Mouse (Mus musculus): Measurements from ENCODE around the gene Gm17657. TPM values are rescaled to one million over a fixed set of nuclear protein-coding genes. Genes with fewer than 3 reads are reported as not detected.
A peak's percentile ranks its signal among the peaks of the same experiment; 100 is the strongest.

The Gm17657 gene
- total RNA-seq, 2 experiments from 2014 or later = not detected

DNA sequence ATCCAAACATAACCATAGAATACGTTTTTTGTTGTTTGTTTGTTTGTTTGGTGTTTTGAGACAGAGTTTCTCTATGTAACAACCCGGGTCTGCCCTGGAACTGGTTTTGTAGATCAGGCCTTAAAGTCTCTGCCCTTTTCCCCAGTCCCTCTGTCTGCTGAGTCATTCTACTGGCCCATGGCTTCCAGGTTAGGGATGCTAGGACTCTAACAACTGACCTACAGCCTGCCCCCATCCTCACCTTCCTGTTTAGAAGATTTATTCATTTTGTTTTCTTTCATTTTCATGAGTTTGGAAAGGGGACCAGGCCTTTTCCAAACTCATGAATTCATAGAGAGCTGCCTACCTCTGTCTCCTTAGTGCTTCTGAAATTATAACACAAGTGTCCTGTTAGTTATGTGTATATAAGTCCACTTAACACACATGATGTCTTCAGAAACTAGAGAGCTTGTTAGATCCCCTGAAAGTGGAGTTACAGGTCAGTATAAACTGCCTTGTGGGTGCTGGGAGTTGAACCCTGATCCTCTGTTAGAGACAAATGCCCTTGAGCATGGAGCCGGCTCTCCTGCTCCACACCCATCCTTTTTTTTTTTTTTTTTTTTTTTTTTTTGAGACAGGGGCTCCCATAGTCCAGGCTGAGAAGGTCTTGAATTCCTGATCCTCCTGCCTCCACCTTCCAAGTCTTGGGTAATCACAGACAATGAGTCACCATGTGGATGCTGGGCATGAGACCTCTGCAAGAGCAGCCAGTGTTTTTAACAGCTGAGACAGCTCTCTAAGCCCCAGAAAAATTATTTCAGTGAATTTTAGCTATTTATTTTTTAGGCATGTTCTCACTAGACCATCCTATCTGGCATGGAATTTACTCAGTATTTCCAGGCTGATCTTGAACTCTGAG, 63.9 kb downstream of the Gm17657 start:
- no peak for DNase-seq

DNA sequence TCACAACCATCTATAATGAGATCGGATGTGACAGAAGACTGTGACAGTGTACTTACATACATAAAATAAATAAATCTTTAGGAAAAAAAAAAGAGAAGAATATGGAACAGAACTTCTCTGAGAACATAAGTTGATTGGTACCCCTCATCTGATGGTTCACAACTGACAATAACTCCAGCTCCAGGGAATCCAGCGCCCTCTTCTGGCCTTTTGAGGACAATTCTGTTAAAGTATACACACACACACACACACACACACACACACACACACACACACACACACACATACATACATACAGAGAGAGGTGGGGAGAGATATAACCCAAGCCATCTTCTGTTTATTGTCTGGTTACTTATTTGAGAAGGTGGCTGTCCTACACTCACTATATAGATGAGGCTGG, 65.0 kb downstream of the Gm17657 start:
- no peak for DNase-seq

DNA sequence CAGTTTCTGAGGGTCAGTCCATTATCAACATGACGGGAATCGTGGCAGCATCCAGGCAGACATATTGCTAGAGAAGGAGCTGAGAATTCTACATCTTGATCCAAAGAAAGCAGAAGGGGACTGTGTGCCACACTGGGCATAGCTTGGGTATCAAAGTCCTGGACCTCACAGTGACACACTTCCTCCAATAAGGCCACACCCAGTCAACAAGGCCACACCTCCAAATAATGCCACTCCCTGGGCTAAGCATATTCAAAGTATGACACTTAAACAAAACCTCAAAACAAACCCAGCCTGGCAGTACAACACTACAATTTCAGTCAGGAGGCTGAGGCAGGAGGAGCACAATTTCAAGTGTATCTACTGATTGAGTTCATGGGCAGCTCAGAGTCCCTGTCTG, 66.2 kb downstream of the Gm17657 start:
- DNase-seq = no peak

DNA sequence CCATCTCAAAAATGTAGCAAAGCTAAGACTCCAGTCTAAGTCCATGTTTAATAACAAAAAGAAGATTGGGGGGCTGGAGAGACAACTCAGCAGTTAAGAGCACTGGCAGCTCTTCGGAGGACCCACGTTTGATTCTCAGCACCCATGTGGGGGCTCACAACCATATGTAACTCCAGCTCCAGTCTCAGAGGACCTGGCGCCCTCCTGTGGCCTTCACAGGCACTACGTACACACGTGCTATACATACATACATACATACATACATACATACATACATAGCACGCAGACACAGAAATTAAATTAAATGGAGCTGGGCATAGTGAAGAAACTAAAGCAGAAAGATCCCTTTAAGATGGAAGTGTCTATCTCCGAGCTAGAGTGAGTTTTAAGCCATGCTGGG, 66.8 kb downstream of the Gm17657 start:
- no peak for DNase-seq

DNA sequence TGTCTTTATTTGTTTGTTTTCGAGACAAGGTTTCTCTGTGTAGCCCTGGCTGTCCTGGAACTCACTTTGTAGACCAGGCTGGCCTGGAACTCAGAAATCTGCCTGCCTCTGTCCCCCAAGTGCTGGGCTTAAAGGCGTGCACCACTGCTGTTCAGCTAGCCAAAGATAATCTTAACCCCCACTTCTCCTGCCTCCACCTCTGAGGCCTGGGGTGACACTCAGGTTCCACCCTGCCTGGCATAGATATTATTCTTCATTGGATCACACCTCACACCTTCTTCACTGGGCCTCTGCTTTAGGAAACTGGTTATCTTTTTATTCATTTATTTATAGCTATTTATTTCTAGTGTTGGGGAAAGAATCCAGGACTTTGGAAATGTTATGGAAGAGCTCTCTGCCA, 69.2 kb downstream of the Gm17657 start:
- DNase-seq = no peak

DNA sequence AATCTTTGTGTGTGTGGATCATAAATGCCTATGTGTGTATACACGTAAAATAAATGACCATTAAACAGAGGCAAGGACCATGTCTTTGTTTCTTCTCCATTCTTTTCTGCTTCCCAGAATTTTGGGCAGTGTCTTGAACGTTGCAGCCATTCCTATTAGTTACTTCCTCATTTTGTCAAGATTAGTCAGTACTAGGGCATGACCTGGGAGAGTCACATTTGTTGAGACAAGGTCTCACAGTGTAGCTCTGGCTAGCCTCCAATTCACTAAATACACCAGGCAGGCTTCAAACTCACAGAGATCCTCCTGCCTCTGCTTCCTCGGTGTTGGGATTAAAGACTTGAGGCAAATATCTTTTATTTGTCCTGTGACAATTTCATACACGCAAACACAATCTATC, 71.2 kb downstream of the Gm17657 start:
- no peak for DNase-seq

DNA sequence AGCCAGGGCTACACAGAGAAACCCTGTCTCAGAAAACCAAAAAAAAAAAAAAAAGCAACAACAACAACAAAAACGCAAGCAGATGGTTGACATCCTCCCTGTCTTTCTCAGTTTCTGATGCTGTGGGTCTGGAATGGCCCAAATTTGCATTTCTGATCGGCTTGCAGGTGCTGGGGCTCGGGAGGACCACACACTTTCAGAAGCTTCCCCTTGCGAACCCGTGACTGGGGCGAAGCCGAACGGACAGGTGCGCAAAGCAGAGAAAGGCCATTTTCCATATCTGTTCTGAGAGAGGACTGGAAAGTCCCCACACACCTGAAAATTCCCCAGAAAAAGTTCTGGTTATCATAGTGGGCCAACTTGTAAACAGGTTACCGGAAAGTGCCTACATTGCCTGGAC, 72.1 kb downstream of the Gm17657 start:
- DNase-seq = no peak

DNA sequence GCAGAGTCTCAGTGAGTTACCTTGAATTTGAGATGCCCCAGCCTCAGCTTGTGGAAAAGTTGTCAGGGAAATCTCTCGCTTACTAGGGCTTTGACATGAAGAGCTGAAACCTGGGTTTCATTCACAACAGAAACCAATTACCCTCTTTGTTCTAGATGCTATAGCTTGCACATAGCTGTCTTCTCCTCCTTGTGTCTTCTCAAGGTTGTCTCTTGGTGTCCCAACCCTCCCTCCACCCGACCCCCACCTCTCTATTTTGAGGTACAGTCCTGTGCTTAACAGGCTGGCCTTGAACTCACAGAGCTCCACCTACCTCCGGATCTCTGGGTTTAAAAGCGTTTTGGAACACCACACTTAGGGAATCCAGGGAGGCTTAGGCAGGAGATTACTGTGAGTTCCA, 73.0 kb downstream of the Gm17657 start:
- DNase-seq = no peak

DNA sequence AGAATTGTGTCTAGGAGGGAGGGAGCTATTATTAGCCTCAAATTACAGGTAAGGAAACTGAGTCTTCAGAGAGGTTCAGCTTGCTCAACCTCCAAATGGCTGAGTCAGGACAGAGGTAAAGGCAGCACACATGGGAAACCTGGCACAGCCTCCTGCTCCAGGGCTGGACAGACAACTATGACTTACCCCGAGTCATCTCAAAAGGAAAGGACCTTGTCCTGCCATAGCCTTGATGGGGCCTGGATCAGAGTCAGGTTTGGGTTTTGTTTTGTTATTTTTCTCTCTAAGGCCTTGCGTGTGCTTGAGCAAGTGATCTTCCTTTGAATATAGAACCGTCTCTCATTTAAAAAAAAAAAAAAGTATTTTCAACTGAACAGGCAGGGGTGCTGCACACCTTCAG, 74.3 kb downstream of the Gm17657 start:
- DNase-seq = peak; percentile 53

DNA sequence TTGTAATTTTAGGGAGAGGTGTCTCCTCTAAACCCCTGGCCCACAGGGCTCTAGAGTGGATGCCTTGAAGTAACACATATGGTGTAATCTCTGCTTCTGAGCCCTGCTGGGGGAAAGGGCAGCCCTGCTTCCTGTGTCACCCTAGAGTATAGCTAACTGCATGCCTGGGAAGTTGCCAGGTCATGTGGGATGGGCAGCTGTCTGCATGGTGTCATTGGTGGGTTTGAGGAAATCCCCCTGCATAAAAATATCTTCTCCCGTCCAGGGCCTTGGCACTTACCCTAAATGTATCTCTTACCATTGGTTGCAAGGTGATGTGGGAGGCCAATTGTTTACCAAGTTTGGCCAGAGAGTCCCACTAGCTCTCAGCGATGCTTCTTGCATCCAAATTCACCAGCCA, 75.4 kb downstream of the Gm17657 start:
- DNase-seq = no peak

DNA sequence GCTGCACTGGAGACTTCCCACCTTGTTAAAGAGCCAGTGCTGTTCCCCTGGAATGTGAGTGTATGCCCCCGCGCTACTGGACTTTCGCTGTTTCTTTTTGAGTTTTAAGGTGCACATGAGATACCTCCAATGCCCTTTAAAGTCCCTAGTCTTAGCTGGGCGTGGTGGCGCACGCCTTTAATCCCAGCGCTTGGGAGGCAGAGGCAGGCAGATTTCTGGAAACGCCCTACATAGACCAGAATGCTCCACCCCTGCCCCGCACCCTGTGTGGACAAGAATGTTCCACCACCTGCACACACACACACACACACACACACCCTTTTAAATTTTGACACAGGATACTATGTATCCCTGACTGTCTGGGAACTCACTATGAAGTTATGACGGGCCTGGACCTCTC, 76.0 kb downstream of the Gm17657 start:
- DNase-seq = no peak

Small RNA genes lying within 50 kb of the gene (microRNA-seq; reads per million reads assigned to microRNA genes)
- gene Mir7667 = not detected

Other genes with a start within 250 kb of the Gm17657 start
- gene Pi16, start 232.0 kb downstream of the Gm17657 start, total RNA-seq (2021) = 10 to 100 TPM; 24.5 to 26.1 TPM
- gene Mtch1, start 201.7 kb downstream of the Gm17657 start, total RNA-seq (2021) = 100 to 1,000 TPM; 330 to 395 TPM
- 1 to 10 TPM; 4.6 to 7.4 TPM for gene Fgd2, start 188.7 kb downstream of the Gm17657 start, total RNA-seq (2021)
- 100 to 1,000 TPM in 1 of 2 experiments, 10 to 100 TPM in 1; 73.4 to 104 TPM for gene Pim1, start 58.9 kb downstream of the Gm17657 start, total RNA-seq (2021)
- 10 to 100 TPM; 19.7 to 20.3 TPM for gene Tbc1d22b, start 147 bp upstream of the Gm17657 start, total RNA-seq (2021)
- not detected for gene Tmem217, start 2.7 kb upstream of the Gm17657 start, total RNA-seq (2021)
- 10 to 100 TPM; 43.1 to 50.7 TPM for gene Rnf8, start 65.2 kb upstream of the Gm17657 start, total RNA-seq (2021)
- 1 to 10 TPM; 2.3 to 4.6 TPM for gene Gm28043, start 65.2 kb upstream of the Gm17657 start, total RNA-seq (2021)
- 10 to 100 TPM; 52.4 to 99.0 TPM for gene Cmtr1, start 111.0 kb upstream of the Gm17657 start, total RNA-seq (2021)
- 10 to 100 TPM; 12.7 to 17.2 TPM for gene Ccdc167, start 167.4 kb upstream of the Gm17657 start, total RNA-seq (2021)

Measured in adrenal gland, postnatal 10 days (tissue).